Mouse (Mus musculus) C2C12 (cell line): ENCODE measurements at regions not wholly inside any gene's neighbourhood (a gene's known extent, or its start where the extent isn't known, plus 50 kb on each side); places are given as distances from the start of the nearest gene placed in this dataset.

Source experiments
- H3K27me3 ChIP-seq: one replicate; pipeline ENCODE4 v1.6.1; 2011; ENCODE audit not compliant: control insufficient read depth, insufficient read depth, insufficient read length
- H3K36me3 ChIP-seq: one replicate; pipeline ENCODE4 v1.6.1; 2011; ENCODE audit not compliant: control insufficient read depth, insufficient read depth
- H3K4me3 ChIP-seq: one replicate; pipeline ENCODE4 v1.5.1; 2011; ENCODE audit warnings: mild to moderate bottlenecking, control low read depth; ENCODE audit not compliant: poor library complexity, insufficient read depth, severe bottlenecking
- H3K79me2 ChIP-seq: one replicate; pipeline ENCODE4 v1.6.1; 2011; ENCODE audit not compliant: control insufficient read depth, insufficient read depth
- H3K79me3 ChIP-seq: one replicate; pipeline ENCODE4 v1.6.1; 2011; ENCODE audit warnings: low read depth, control low read depth
- H3ac ChIP-seq: one replicate; pipeline ENCODE3; 2011; ENCODE audit warnings: low read depth; ENCODE audit not compliant: control insufficient read depth, insufficient read length
- CEBPB ChIP-seq: IDR thresholded peaks from one replicate; pipeline ENCODE4 v1.6.1; 2011; ENCODE audit warnings: low read depth, mild to moderate bottlenecking, control low read depth, moderate library complexity
- CTCF ChIP-seq: IDR thresholded peaks from one replicate; pipeline ENCODE4 v1.5.1; 2011; ENCODE audit not compliant: control insufficient read depth, insufficient read depth, insufficient read length
- FOSL1 ChIP-seq: IDR thresholded peaks from one replicate; pipeline ENCODE4 v1.8.0; 2011; ENCODE audit warnings: mild to moderate bottlenecking, low read length; ENCODE audit not compliant: poor library complexity, insufficient read depth, severe bottlenecking
- MAX ChIP-seq: IDR thresholded peaks from one replicate; pipeline ENCODE4 v1.6.1; 2011; ENCODE audit warnings: mild to moderate bottlenecking, control low read depth
- MYOD1 ChIP-seq: IDR thresholded peaks from one replicate; pipeline ENCODE4 v1.6.1; 2011; ENCODE audit warnings: low read depth; ENCODE audit not compliant: control insufficient read depth, insufficient read length
- MYOG ChIP-seq: IDR thresholded peaks from one replicate; pipeline ENCODE4 v1.6.1; 2011; ENCODE audit not compliant: control insufficient read depth, insufficient read length; ENCODE audit errors: extremely low read depth
- USF1 ChIP-seq: IDR thresholded peaks from one replicate; pipeline ENCODE4 v1.6.1; 2011; ENCODE audit warnings: low read depth, mild to moderate bottlenecking, control low read depth, moderate library complexity

DNA sequence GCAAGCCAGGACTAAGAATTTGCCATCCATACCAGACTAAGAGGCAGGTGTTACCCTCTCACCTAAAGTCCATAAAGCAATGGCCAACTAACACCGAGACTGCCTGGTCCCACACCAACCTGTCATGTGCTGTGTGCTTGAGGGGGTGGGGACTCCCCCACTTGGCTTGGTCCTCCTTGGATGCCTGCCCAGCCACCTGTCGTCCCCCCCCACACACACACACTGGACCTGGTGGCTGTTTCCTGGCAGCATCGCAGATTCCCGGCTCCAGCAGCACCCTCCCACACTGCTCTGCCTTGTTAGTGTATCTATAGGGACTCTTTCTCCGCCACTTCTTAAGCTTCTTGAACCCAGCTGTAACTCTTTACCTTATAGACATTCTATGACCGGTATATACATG, 325.7 kb upstream of the Rtl1 start:
- TF ChIP-seq MYOD1 (no peak), CEBPB (no peak), MYOG (no peak), CTCF (no peak), FOSL1 (no peak), MAX (no peak)
- Histone ChIP-seq H3ac (no peak overlapping the region), H3K4me3 (no peak overlapping the region), H3K79me3 (no peaks in the 10 kb centered on the region), H3K27me3 (no peaks in the 10 kb centered on the region), H3K79me2 (no peaks in the 10 kb centered on the region), H3K36me3 (no peaks in the 10 kb centered on the region)

DNA sequence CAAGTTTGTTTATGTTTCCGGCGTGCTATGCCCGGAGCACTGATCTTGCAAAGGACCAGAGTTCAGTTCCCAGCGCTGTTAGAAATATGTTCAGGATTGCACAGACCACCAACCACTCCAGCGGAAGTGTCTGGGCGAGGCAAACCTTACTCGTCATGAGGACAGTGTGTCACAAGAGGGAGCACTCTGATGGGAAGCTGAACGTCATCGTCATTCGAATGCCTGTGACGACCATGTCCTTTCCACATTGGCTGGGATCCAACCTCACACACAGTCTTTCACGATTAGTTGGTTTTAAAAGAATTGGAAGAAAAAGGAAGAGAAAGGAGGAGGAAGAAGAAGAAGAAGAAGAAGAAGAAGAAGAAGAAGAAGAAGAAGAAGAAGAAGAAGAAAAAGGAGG, 326.5 kb upstream of the Rtl1 start:
- Histone ChIP-seq H3K79me2 (no peaks in the 10 kb centered on the region), H3K79me3 (no peaks in the 10 kb centered on the region), H3K4me3 (no peak overlapping the region), H3K27me3 (no peaks in the 10 kb centered on the region), H3K36me3 (no peaks in the 10 kb centered on the region), H3ac (no peak overlapping the region)
- no peak for TF ChIP-seq CEBPB
- TF ChIP-seq FOSL1, result no peak
- no peak for TF ChIP-seq USF1
- TF ChIP-seq MAX, result no peak

DNA sequence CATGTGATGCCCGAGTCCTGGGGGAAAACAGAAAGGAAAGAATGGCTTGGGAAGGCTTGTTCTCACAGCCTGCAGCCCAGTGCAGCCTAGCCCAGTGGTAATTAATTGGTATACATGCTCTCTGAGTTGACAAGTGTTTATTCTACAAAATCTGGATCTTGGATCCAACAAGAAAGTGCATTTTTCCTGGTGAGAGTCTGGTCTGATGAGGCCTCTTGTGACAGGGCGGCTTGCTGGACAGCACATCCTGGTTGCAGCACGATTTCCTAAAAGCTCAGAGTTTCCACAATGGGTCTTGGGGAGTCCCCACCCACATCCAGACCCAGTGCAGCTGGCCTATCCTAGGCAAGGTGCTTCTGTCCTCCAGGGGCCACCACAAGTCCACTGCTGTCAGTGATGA, 332.7 kb upstream of the Dio3 start:
- Histone ChIP-seq H3K27me3 (peaks cover 5% of the 10 kb centered on the region), H3K79me3 (no peaks in the 10 kb centered on the region), H3K36me3 (no peaks in the 10 kb centered on the region), H3ac (no peak overlapping the region), H3K4me3 (no peak overlapping the region), H3K79me2 (no peaks in the 10 kb centered on the region)
- TF ChIP-seq MYOG (no peak), USF1 (no peak), MAX (no peak), CEBPB (no peak), CTCF (no peak), FOSL1 (no peak), MYOD1 (no peak)

DNA sequence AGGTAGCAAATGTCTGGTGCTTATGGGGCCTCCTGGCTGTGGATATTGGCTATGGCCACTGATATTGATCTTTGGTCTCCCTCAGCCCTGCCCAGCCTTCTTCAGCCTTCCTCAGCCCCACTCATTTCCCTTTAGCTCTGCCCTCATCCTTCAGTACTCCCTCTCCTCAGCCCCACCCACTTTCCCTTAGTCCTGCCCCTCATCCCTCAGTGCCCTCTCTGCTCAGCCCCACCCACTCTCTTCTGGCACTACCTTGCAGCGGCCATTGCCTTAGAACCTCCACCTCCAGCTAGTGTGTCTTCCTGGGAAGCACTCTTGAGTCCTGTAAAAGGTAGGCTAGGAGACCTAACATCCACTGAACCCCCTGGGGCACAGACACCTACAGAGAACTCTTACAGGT, 331.9 kb upstream of the Dio3 start:
- Histone ChIP-seq H3K36me3 (no peaks in the 10 kb centered on the region), H3K79me2 (no peaks in the 10 kb centered on the region), H3K4me3 (no peak overlapping the region), H3K27me3 (peaks cover 5% of the 10 kb centered on the region), H3ac (no peak overlapping the region), H3K79me3 (no peaks in the 10 kb centered on the region)
- TF ChIP-seq CTCF, result no peak
- no peak for TF ChIP-seq MYOG
- TF ChIP-seq USF1, result no peak
- no peak for TF ChIP-seq MYOD1
- TF ChIP-seq MAX, result no peak
- no peak for TF ChIP-seq CEBPB
- TF ChIP-seq FOSL1, result no peak

DNA sequence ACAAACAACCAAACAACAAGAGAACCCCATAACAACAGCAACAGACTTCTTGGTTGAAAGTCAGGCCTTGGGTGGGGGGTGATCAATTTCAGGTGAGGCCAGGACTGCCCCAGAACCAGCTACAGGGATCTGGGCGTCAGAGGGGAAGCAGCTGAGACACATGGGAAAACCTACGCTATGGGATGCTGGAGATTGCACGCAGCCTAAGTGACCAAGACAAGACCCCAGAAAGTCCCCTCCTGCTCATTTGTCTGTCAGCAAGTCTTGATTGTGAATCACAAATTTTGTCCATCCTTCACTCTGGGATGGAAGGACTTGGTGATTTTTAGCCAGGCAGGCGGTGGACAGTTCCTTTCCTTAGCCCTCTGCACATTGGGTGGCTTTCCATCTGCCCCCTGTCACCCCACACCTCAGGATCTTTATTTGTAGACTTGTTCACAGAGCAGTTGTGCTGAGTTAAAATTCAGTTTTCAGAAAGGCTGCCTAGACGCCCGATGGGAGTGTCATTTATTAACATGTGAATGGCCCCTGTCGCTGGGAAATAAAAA, 330.9 kb upstream of the Dio3 start:
- no peak overlapping the region for H3ac ChIP-seq
- H3K4me3 ChIP-seq, result no peak overlapping the region
- no peaks in the 10 kb centered on the region for H3K36me3 ChIP-seq
- no peaks in the 10 kb centered on the region for H3K79me2 ChIP-seq
- peaks cover 5% of the 10 kb centered on the region for H3K27me3 ChIP-seq
- TF ChIP-seq MYOG (no peak), USF1 (no peak), MYOD1 (no peak), MAX (no peak), CTCF (no peak), CEBPB (no peak), FOSL1 (no peak)
- no peaks in the 10 kb centered on the region for H3K79me3 ChIP-seq

DNA sequence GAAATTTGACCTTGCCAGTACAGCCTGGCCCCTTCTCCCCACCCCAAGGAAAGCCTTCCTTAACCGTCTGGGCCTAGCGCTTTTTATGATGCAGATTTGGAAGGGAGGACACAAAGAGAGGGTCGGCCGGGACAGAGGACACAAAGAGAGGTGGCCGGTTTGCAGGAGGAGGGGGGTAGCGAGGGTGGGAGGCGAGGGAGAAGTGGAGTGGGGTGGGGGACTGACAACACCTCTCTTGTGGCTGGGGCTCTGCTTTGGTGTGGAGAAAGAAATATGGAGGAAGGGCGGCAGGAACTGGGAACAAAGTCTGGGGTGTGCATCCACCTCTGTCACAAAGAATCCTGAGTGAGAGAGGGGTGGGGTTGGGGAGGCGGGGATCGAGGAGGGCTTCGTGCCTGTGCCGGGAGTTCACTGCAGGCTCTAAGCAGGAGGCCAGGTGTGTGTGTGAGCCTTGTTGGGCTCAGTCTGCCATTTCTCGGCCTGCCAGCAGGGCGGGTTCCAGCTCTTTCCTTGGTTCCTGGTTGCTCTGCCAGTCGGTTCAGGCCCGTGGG, 330.4 kb upstream of the Dio3 start:
- Histone ChIP-seq H3K4me3 (no peak overlapping the region), H3K79me3 (no peaks in the 10 kb centered on the region), H3K79me2 (no peaks in the 10 kb centered on the region), H3K36me3 (no peaks in the 10 kb centered on the region), H3K27me3 (peaks cover 5% of the 10 kb centered on the region), H3ac (no peak overlapping the region)
- TF ChIP-seq USF1 (no peak), MAX (no peak), CEBPB (no peak), MYOD1 (no peak), MYOG (no peak), FOSL1 (no peak), CTCF (no peak)
